In genomic region chr7:44970231-44970691, GRCm38 (mm10) we compare ENCODE assay signal across 8 mouse cellular contexts. TPM values are rescaled to one million over a fixed set of nuclear protein-coding genes. Genes with fewer than 3 reads are reported as not detected.
DNase-seq lines count a peak whose midpoint lies in the region; ATAC-seq and TF ChIP-seq lines count a peak whose summit lies in the region.

No protein-coding gene starts in this region.

- TF ChIP-seq CTCF in hindbrain, postnatal 0 days (IDR thresholded peaks at IDR 0.05; ENCODE audit: low read depth), result no peak

- peak; percentile 83 for ATAC-seq in common myeloid progenitor, adult 5-6 weeks (replicated peaks; ENCODE audit: low read depth, poor library complexity, severe bottlenecking)
- peak; percentile 96 for ATAC-seq in hindbrain, postnatal 0 days
- peak; percentile 72 for ATAC-seq in megakaryocyte progenitor cell, adult 5-6 weeks (replicated peaks; ENCODE audit: poor library complexity)

- peak overlapping the region; percentile 51; the same call in 1 of the 2 replicates for H3K9ac ChIP-seq in hindbrain, postnatal 0 days (replicated peaks; ENCODE audit: low read length)

- DNase-seq in adrenal gland, adult (ENCODE audit: inconsistent age in 2 of 2, low spot score in 1 of 2), result peak; percentile 90 to 96
- DNase-seq in gastrocnemius, adult 8-10 months (ENCODE audit: low spot score in 2 of 2), result peak; percentile 75 to 81
- DNase-seq in hindbrain, postnatal 0 days (ENCODE audit: low spot score), result peak; percentile 95
- DNase-seq in left cerebral cortex, postnatal 14 days (ENCODE audit: low spot score in 2 of 2), result peak; percentile 85 to 96
- peak; percentile 81 for DNase-seq in right cerebral cortex, postnatal 25 days
- peak; percentile 60 for DNase-seq in urinary bladder, postnatal 25 days (ENCODE audit: low spot score)

- peak overlapping the region; percentile 77 for H3K4me2 ChIP-seq in hindbrain, postnatal 0 days (ENCODE audit: low read depth, low read length)

- intact Hi-C loops in left cerebral cortex, postnatal 14 days (cut with DNase I), result loop anchor here (5.0 kb wide), 1 partner anchor 43 kb away; the partner anchor contains the start of gene Ap2a1

- no peaks in the 10 kb centered on the region for H3K27me3 ChIP-seq in hindbrain, postnatal 0 days (ENCODE audit: insufficient read depth, low read length)

- H3K27ac ChIP-seq in hindbrain, postnatal 0 days, result peak overlapping the region; percentile 82

- H3K9me3 ChIP-seq in hindbrain, postnatal 0 days (ENCODE audit: low read length), result no peaks in the 10 kb centered on the region

- peaks cover 5% of the 10 kb centered on the region; the same call in 1 of the 2 replicates for H3K36me3 ChIP-seq in hindbrain, postnatal 0 days (ENCODE audit: insufficient read depth, low read length)

- H3K4me3 ChIP-seq in hindbrain, postnatal 0 days (ENCODE audit: low read length), result peak overlapping the region; percentile 47

- 0% methylated on average over 36 of the region's 36 CpGs for WGBS in hindbrain, postnatal 0 days

- H3K4me1 ChIP-seq in hindbrain, postnatal 0 days (ENCODE audit: insufficient read depth, low read length), result peaks cover 17% of the 10 kb centered on the region; the same call in 1 of the 2 replicates

RNA-seq across cellular contexts. Expression of gene Cpt1c, which starts 4.4 kb away (rescaled TPM):
- total RNA-seq in common myeloid progenitor, adult 5-6 weeks (2017), result 0.23 and 1.2 TPM in 2 replicates
- total RNA-seq in gastrocnemius, adult 8-10 months (2022), result 1 to 10 TPM in 1 of 4 experiments, under 1 TPM in 3; 0.61 to 1.3 (median 0.71) TPM
- 99.4 and 105 TPM in 2 replicates for total RNA-seq in hindbrain, postnatal 0 days (2014; rRNA removed)
- 48.7 and 50.7 TPM in 2 replicates for polyA plus RNA-seq in hindbrain, postnatal 0 days (2015; fragmentation: Nextera tagmentation; extraction: Ambion mirVana)
- 100 to 1,000 TPM in 1 of 2 experiments, 10 to 100 TPM in 1; 97.4 to 101 TPM for total RNA-seq in left cerebral cortex, postnatal 14 days (2021)
- 0.42 and 0.54 TPM in 2 replicates for total RNA-seq in megakaryocyte progenitor cell, adult 5-6 weeks (2015)
- total RNA-seq in megakaryocyte progenitor cell, adult 5-6 weeks (2017), result 0.25 and 1.6 TPM in 2 replicates

RNA-seq across cellular contexts. Expression of gene Prmt1, which starts 16.1 kb away (rescaled TPM):
- 143 and 170 TPM in 2 replicates for total RNA-seq in common myeloid progenitor, adult 5-6 weeks (2017)
- total RNA-seq in gastrocnemius, adult 8-10 months (2022), result 100 to 1,000 TPM; 144 to 162 (median 152) TPM
- total RNA-seq in hindbrain, postnatal 0 days (2014; rRNA removed), result 215 and 251 TPM in 2 replicates
- 470 and 531 TPM in 2 replicates for polyA plus RNA-seq in hindbrain, postnatal 0 days (2015; fragmentation: Nextera tagmentation; extraction: Ambion mirVana)
- total RNA-seq in left cerebral cortex, postnatal 14 days (2021), result 100 to 1,000 TPM; 166 to 183 TPM
- total RNA-seq in megakaryocyte progenitor cell, adult 5-6 weeks (2015), result 147 and 153 TPM in 2 replicates
- 113 and 135 TPM in 2 replicates for total RNA-seq in megakaryocyte progenitor cell, adult 5-6 weeks (2017)

RNA-seq across cellular contexts. Expression of gene Irf3, which starts 27.2 kb away (rescaled TPM):
- total RNA-seq in common myeloid progenitor, adult 5-6 weeks (2017), result 92.9 and 129 TPM in 2 replicates
- 10 to 100 TPM; 13.5 to 22.2 (median 17.9) TPM for total RNA-seq in gastrocnemius, adult 8-10 months (2022)
- 42.2 and 48.6 TPM in 2 replicates for total RNA-seq in hindbrain, postnatal 0 days (2014; rRNA removed)
- 31.5 and 33.7 TPM in 2 replicates for polyA plus RNA-seq in hindbrain, postnatal 0 days (2015; fragmentation: Nextera tagmentation; extraction: Ambion mirVana)
- total RNA-seq in left cerebral cortex, postnatal 14 days (2021), result 10 to 100 TPM; 26.7 to 30.4 TPM
- 71.9 and 79.5 TPM in 2 replicates for total RNA-seq in megakaryocyte progenitor cell, adult 5-6 weeks (2015)
- total RNA-seq in megakaryocyte progenitor cell, adult 5-6 weeks (2017), result 70.4 and 89.4 TPM in 2 replicates

RNA-seq across cellular contexts. Expression of gene Tsks, which starts 27.3 kb away (rescaled TPM):
- not detected in 2 replicates for total RNA-seq in common myeloid progenitor, adult 5-6 weeks (2017)
- total RNA-seq in gastrocnemius, adult 8-10 months (2022), result not detected
- total RNA-seq in hindbrain, postnatal 0 days (2014; rRNA removed), result not detected in 2 replicates
- polyA plus RNA-seq in hindbrain, postnatal 0 days (2015; fragmentation: Nextera tagmentation; extraction: Ambion mirVana), result 0.25 and 0.40 TPM in 2 replicates
- total RNA-seq in left cerebral cortex, postnatal 14 days (2021), result 1 to 10 TPM; 2.6 to 2.8 TPM
- total RNA-seq in megakaryocyte progenitor cell, adult 5-6 weeks (2015), result not detected in 2 replicates
- not detected in 2 replicates for total RNA-seq in megakaryocyte progenitor cell, adult 5-6 weeks (2017)

RNA-seq across cellular contexts. Expression of gene Bcl2l12, which starts 28.3 kb away (rescaled TPM):
- 29.5 and 33.8 TPM in 2 replicates for total RNA-seq in common myeloid progenitor, adult 5-6 weeks (2017)
- 10 to 100 TPM in 1 of 4 experiments, 1 to 10 TPM in 3; 8.2 to 13.0 (median 9.4) TPM for total RNA-seq in gastrocnemius, adult 8-10 months (2022)
- total RNA-seq in hindbrain, postnatal 0 days (2014; rRNA removed), result 7.2 and 15.0 TPM in 2 replicates
- 13.0 and 13.6 TPM in 2 replicates for polyA plus RNA-seq in hindbrain, postnatal 0 days (2015; fragmentation: Nextera tagmentation; extraction: Ambion mirVana)
- 1 to 10 TPM; 2.7 to 3.3 TPM for total RNA-seq in left cerebral cortex, postnatal 14 days (2021)
- 22.6 and 25.9 TPM in 2 replicates for total RNA-seq in megakaryocyte progenitor cell, adult 5-6 weeks (2015)
- 26.2 and 28.0 TPM in 2 replicates for total RNA-seq in megakaryocyte progenitor cell, adult 5-6 weeks (2017)

Comparison
In these comparisons a context has a peak if more than half of its experiments do, and no peak if none do; other contexts are left out.
1. Peak in every context shown above with its lines: DNase-seq, ATAC-seq, H3K4me3 ChIP-seq and H3K27ac ChIP-seq.
2. RNA of gene Cpt1c, which starts 4.4 kb away (total RNA-seq): 97.4 to 101 TPM in left cerebral cortex, postnatal 14 days and 99.4 to 105 TPM in hindbrain, postnatal 0 days; 0.61 to 1.3 TPM in gastrocnemius, adult 8-10 months, 0.25 to 1.6 TPM in megakaryocyte progenitor cell, adult 5-6 weeks and 0.23 to 1.2 TPM in common myeloid progenitor, adult 5-6 weeks; every median in the first group is over 10 times any median in the second.